Mouse (Mus musculus) MEL (cell line): ENCODE measurements around the gene Ccsap. TPM values are rescaled to one million over a fixed set of nuclear protein-coding genes. Genes with fewer than 3 reads are reported as not detected.
A peak's percentile ranks its signal among the peaks of the same experiment; 100 is the strongest.

ENCODE experiments used
- DNase-seq: peaks from one replicate; pipeline ENCODE4 v3.0.0; 2011; ENCODE audit warnings: low read depth, low spot score
- H3K27ac ChIP-seq: 2 replicates; pipeline ENCODE4 v1.5.1; 2012; ENCODE audit warnings: low read depth, mild to moderate bottlenecking, control low read depth, low read length, moderate library complexity; ENCODE audit not compliant: control insufficient read depth
- H3K27me3 ChIP-seq, 2 experiments: fragments of 150-350 bp in 1 of 2; sonication (generic) in 1 of 2; 2 replicates each; pipeline ENCODE4 v1.6.1; 2012; ENCODE audit warnings: low read length in 2 of 2, mild to moderate bottlenecking in 2 of 2, improper control_type of control experiment in 1 of 2, moderate library complexity in 1 of 2; ENCODE audit not compliant: insufficient read depth in 2 of 2, control insufficient read depth in 1 of 2
- H3K36me3 ChIP-seq, 2 experiments: 2 replicates each; pipeline ENCODE4 v1.6.1; 2012 to 2014; ENCODE audit warnings: low read length in 2 of 2, improper control_type of control experiment in 1 of 2, inconsistent platforms in 1 of 2, mild to moderate bottlenecking in 1 of 2; ENCODE audit not compliant: insufficient read depth in 2 of 2, control insufficient read depth in 1 of 2
- H3K4me1 ChIP-seq, 2 experiments: fragments of 150-350 bp in 1 of 2; sonication (generic) in 1 of 2; 2 replicates each; pipeline ENCODE4 v1.6.1; 2012; ENCODE audit warnings: low read length in 2 of 2, improper control_type of control experiment in 1 of 2, mild to moderate bottlenecking in 1 of 2; ENCODE audit not compliant: insufficient read depth in 2 of 2, control insufficient read depth in 1 of 2
- H3K4me3 ChIP-seq, 2 experiments: fragments of 150-350 bp in 1 of 2; sonication (generic) in 1 of 2; 2 replicates each; pipeline ENCODE4 v1.5.1; 2012; ENCODE audit warnings: low read depth in 2 of 2, low read length in 2 of 2, mild to moderate bottlenecking in 2 of 2, moderate library complexity in 2 of 2, control low read depth in 1 of 2, improper control_type of control experiment in 1 of 2; ENCODE audit not compliant: control insufficient read depth in 1 of 2, insufficient read depth in 1 of 2
- H3K79me2 ChIP-seq: 2 replicates; pipeline ENCODE4 v1.6.1; 2012; ENCODE audit warnings: mild to moderate bottlenecking, low read length, moderate library complexity; ENCODE audit not compliant: control insufficient read depth, poor library complexity, insufficient read depth
- H3K9ac ChIP-seq: 2 replicates; pipeline ENCODE4 v1.6.1; 2012; ENCODE audit warnings: low read depth, mild to moderate bottlenecking, control low read depth, low read length, moderate library complexity; ENCODE audit not compliant: control insufficient read depth, poor library complexity, severe bottlenecking
- H3K9me3 ChIP-seq: fragments of 150-350 bp; sonication (generic); replicated peaks from 2 replicates; pipeline ENCODE4 v1.6.1; 2012; ENCODE audit warnings: mild to moderate bottlenecking, low read length, improper control_type of control experiment, moderate library complexity; ENCODE audit not compliant: insufficient read depth
- CTCF ChIP-seq, 3 experiments: IDR thresholded peaks in 2 of 3; conservative IDR thresholded peaks in 1 of 3; 2 replicates each; pipeline ENCODE4 v1.5.1; 2011 to 2012; ENCODE audit warnings: low read length in 3 of 3, low read depth in 2 of 3, mild to moderate bottlenecking in 2 of 3, improper control_type of control experiment in 1 of 3, inconsistent platforms in 1 of 3, mixed read lengths in 1 of 3, moderate library complexity in 1 of 3; ENCODE audit not compliant: control insufficient read depth in 1 of 3, insufficient read depth in 1 of 3, poor library complexity in 1 of 3, severe bottlenecking in 1 of 3
- ELF1 ChIP-seq: IDR thresholded peaks from 2 replicates; pipeline ENCODE4 v1.6.1; 2014; ENCODE audit warnings: low read depth, mild to moderate bottlenecking, inconsistent platforms, low read length, improper control_type of control experiment, moderate library complexity
- GATA1 ChIP-seq: IDR thresholded peaks from 2 replicates; pipeline ENCODE4 v1.6.1; 2011; ENCODE audit warnings: low read depth, low read length, improper control_type of control experiment
- HCFC1 ChIP-seq: IDR thresholded peaks from 2 replicates; pipeline ENCODE4 v1.6.1; 2012; ENCODE audit warnings: low read depth, mild to moderate bottlenecking, inconsistent platforms, low read length, improper control_type of control experiment, moderate library complexity
- JUND ChIP-seq: IDR thresholded peaks from 2 replicates; pipeline ENCODE4 v1.6.1; 2011; ENCODE audit warnings: low read depth, mild to moderate bottlenecking, improper control_type of control experiment, low read length
- KAT2A ChIP-seq: conservative IDR thresholded peaks from 2 replicates; pipeline ENCODE4 v1.6.1; 2012; ENCODE audit warnings: low read depth, low read length, improper control_type of control experiment, inconsistent platforms
- MAFK ChIP-seq: IDR thresholded peaks from 2 replicates; pipeline ENCODE4 v1.6.1; 2011; ENCODE audit warnings: low read depth, mild to moderate bottlenecking, low read length, improper control_type of control experiment, borderline replicate concordance
- MXI1 ChIP-seq: IDR thresholded peaks from 2 replicates; pipeline ENCODE4 v1.6.1; 2011; ENCODE audit warnings: mild to moderate bottlenecking, low read depth, low read length, improper control_type of control experiment
- POLR2A ChIP-seq, 2 experiments: IDR thresholded peaks; 2 replicates each; pipeline ENCODE4 v1.6.1; 2011 to 2012; ENCODE audit warnings: low read length in 2 of 2, mild to moderate bottlenecking in 2 of 2, control low read depth in 1 of 2, improper control_type of control experiment in 1 of 2, low read depth in 1 of 2, moderate library complexity in 1 of 2; ENCODE audit not compliant: control insufficient read depth in 1 of 2, insufficient read depth in 1 of 2, poor library complexity in 1 of 2
- POLR2AphosphoS5 ChIP-seq: IDR thresholded peaks from 2 replicates; pipeline ENCODE4 v1.6.1; 2012; ENCODE audit warnings: low read depth, borderline replicate concordance, mild to moderate bottlenecking, inconsistent platforms, low read length, moderate library complexity, mixed read lengths
- RAD21 ChIP-seq: IDR thresholded peaks from 2 replicates; pipeline ENCODE4 v1.6.1; 2011; ENCODE audit warnings: mild to moderate bottlenecking, low read depth, low read length, improper control_type of control experiment
- RCOR1 ChIP-seq: IDR thresholded peaks from 2 replicates; pipeline ENCODE4 v1.6.1; 2012; ENCODE audit warnings: low read depth, mild to moderate bottlenecking, inconsistent platforms, low read length, improper control_type of control experiment
- SMC3 ChIP-seq: IDR thresholded peaks from 2 replicates; pipeline ENCODE4 v1.6.1; 2011; ENCODE audit warnings: low read depth, low read length, improper control_type of control experiment
- TAL1 ChIP-seq: IDR thresholded peaks from 2 replicates; pipeline ENCODE4 v1.6.1; 2012; ENCODE audit warnings: mild to moderate bottlenecking, inconsistent platforms, low read length, moderate library complexity, mixed read lengths
- TBP ChIP-seq: IDR thresholded peaks from 2 replicates; pipeline ENCODE4 v1.8.0; 2011; ENCODE audit warnings: low read depth, low read length, improper control_type of control experiment
- TCF12 ChIP-seq: IDR thresholded peaks from 2 replicates; pipeline ENCODE4 v1.6.1; 2014; ENCODE audit warnings: low read depth, mild to moderate bottlenecking, inconsistent platforms, low read length, improper control_type of control experiment, moderate library complexity
- USF1 ChIP-seq: IDR thresholded peaks from 2 replicates; pipeline ENCODE4 v1.6.1; 2014; ENCODE audit warnings: low read depth, mild to moderate bottlenecking, inconsistent platforms, low read length, improper control_type of control experiment, moderate library complexity
- USF2 ChIP-seq, 2 experiments: IDR thresholded peaks; 2 replicates each; pipeline ENCODE4 v1.6.1; 2011 to 2012; ENCODE audit warnings: improper control_type of control experiment in 2 of 2, low read length in 2 of 2, borderline replicate concordance in 1 of 2, inconsistent platforms in 1 of 2, low read depth in 1 of 2, mild to moderate bottlenecking in 1 of 2; ENCODE audit not compliant: insufficient read depth in 1 of 2
- ZC3H11A ChIP-seq: IDR thresholded peaks from 2 replicates; pipeline ENCODE4 v1.6.1; 2012; ENCODE audit warnings: low read depth, mild to moderate bottlenecking, inconsistent platforms, low read length, improper control_type of control experiment
- ZMIZ1 ChIP-seq: IDR thresholded peaks from 2 replicates; pipeline ENCODE4 v1.6.1; 2012; ENCODE audit warnings: low read depth, mild to moderate bottlenecking, inconsistent platforms, low read length, improper control_type of control experiment, moderate library complexity
- ZNF384 ChIP-seq: IDR thresholded peaks from 2 replicates; pipeline ENCODE4 v1.6.1; 2012; ENCODE audit warnings: low read depth, mild to moderate bottlenecking, inconsistent platforms, low read length, improper control_type of control experiment
- polyA plus RNA-seq, 2 experiments: library from polyadenylated mRNA; stranded (reverse) in 1 of 2; unstranded in 1 of 2; fragments of >175 nt in 1 of 2; fragments of >200 nt in 1 of 2; gene quantifications; 2 replicates each; pipeline versions ENCODE4 v1.2.1 to v1.2.4; 2012; ENCODE audit warnings: low replicate concordance in 2 of 2, low read depth in 1 of 2; ENCODE audit not compliant: insufficient read length in 2 of 2, insufficient read depth in 1 of 2, missing spikeins in 1 of 2
- total RNA-seq: library from RNA; depleted of rRNA; stranded (reverse); fragments of 300-350 nt; gene quantifications from 2 replicates; pipeline ENCODE4 v1.2.3, GENCODE M21; 2012

Ccsap gene
- total and polyA plus RNA-seq, 3 experiments, result 6.7 to 12.1 TPM; not detected in 1

GRCm38 (mm10) chr8:123835451-123835850, 24.6 kb downstream of the Ccsap start (continued):
- no peak for TF ChIP-seq TCF12
- TF ChIP-seq, all 39 proteins: peak for 6

DNA sequence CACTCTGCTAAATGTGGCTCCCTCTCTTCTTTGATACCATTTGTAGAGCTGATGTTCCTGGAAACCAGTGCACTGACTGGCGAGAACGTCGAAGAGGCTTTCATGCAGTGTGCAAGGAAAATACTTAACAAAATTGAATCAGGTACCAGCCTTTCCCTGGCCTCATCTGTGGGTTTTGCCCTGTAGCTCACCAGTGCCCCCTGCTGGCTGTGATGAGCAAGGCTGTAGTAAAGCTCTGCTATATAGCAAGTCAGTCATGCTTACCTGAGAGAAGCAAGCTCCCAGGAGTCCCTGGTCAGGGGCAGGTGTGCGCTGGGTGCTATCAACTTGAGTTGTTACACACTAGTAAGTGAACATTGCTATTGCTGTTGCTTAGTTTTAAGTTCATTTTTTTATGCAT, 27.3 kb downstream of the Ccsap start:
- peak; percentile 54 for DNase-seq
- Histone ChIP-seq H3K36me3 (peaks cover 0 to 10% of the 10 kb centered on the region in 2 experiments; a peak in 1 of 4 replicates), H3K27ac (no peak overlapping the region), H3K4me3 (no peak overlapping the region), H3K9me3 (no peaks in the 10 kb centered on the region), H3K79me2 (no peaks in the 10 kb centered on the region), H3K9ac (no peak overlapping the region), H3K4me1 (no peaks in the 10 kb centered on the region), H3K27me3 (no peaks in the 10 kb centered on the region)
- TF ChIP-seq USF2 (IDR thresholded peaks at IDR 0.05; ENCODE audit: borderline replicate concordance in 1 of 2, insufficient read depth in 1 of 2, low read depth in 1 of 2, low read length in 2 of 2) (no peak), ELF1 (no peak), MXI1 (no peak), POLR2A (IDR thresholded peaks at IDR 0.05; ENCODE audit: control insufficient read depth in 1 of 2, insufficient read depth in 1 of 2, low read depth in 1 of 2, low read length in 2 of 2, poor library complexity in 1 of 2) (peak in 1 of 2 experiments; percentile 23; a peak in 1 of 4 replicates), CTCF (IDR thresholded peaks at IDR 0.05 in 2 of 3, conservative IDR thresholded peaks at IDR 0.05 in 1 of 3; ENCODE audit: control insufficient read depth in 1 of 3, insufficient read depth in 1 of 3, low read depth in 2 of 3, low read length in 3 of 3, poor library complexity in 1 of 3, severe bottlenecking in 1 of 3) (peak; percentile 69 to 90 (median 77)), ZMIZ1 (no peak), TAL1 (no peak), SMC3 (peak; percentile 61), JUND (no peak), KAT2A (no peak), POLR2AphosphoS5 (no peak), MAFK (no peak), RCOR1 (no peak), USF1 (no peak), RAD21 (peak; percentile 37)

GRCm38 (mm10) chr8:123827523-123827922, 32.5 kb downstream of the Ccsap start:
- Histone ChIP-seq H3K9ac (no peak overlapping the region), H3K9me3 (no peaks in the 10 kb centered on the region), H3K4me1 (peaks cover 8 to 19% of the 10 kb centered on the region in 2 experiments), H3K79me2 (no peaks in the 10 kb centered on the region), H3K36me3 (peaks cover 16 to 22% of the 10 kb centered on the region in 2 experiments), H3K27ac (no peak overlapping the region), H3K4me3 (no peak overlapping the region), H3K27me3 (no peaks in the 10 kb centered on the region)
- DNase-seq, result no peak
- TF ChIP-seq RCOR1, result no peak
- no peak for TF ChIP-seq HCFC1
- no peak for TF ChIP-seq ZNF384
- TF ChIP-seq TAL1, result no peak
- no peak for TF ChIP-seq GATA1
- TF ChIP-seq USF2 (IDR thresholded peaks at IDR 0.05; ENCODE audit: borderline replicate concordance in 1 of 2, insufficient read depth in 1 of 2, low read depth in 1 of 2, low read length in 2 of 2), result no peak
- TF ChIP-seq CTCF (IDR thresholded peaks at IDR 0.05 in 2 of 3, conservative IDR thresholded peaks at IDR 0.05 in 1 of 3; ENCODE audit: control insufficient read depth in 1 of 3, insufficient read depth in 1 of 3, low read depth in 2 of 3, low read length in 3 of 3, poor library complexity in 1 of 3, severe bottlenecking in 1 of 3), result no peak
- TF ChIP-seq TBP, result no peak
- no peak for TF ChIP-seq MXI1
- no peak for TF ChIP-seq KAT2A
- no peak for TF ChIP-seq ZC3H11A
